ENCODE assay signal across 8 mouse cellular contexts in genomic region chr13:71104419-71105228, GRCm38 (mm10).
A peak's percentile ranks its signal among the peaks of the same experiment; 100 is the strongest.
DNase-seq lines count a peak whose midpoint lies in the region; ATAC-seq and TF ChIP-seq lines count a peak whose summit lies in the region.

No protein-coding gene starts in this region.

- TF ChIP-seq CTCF in cerebellum, adult 2 months (IDR thresholded peaks at IDR 0.05; ENCODE audit: borderline replicate concordance, insufficient read depth, low read depth, low read length) = no peak
- TF ChIP-seq CTCF in small intestine, adult 2 months (IDR thresholded peaks at IDR 0.05; ENCODE audit: extremely low read depth, insufficient read length, insufficient replicate concordance, low read depth, low read length) = no peak

- DNase-seq in cerebellum, adult 2 months = no peak
- no peak for DNase-seq in cerebellum, adult 9-11 months
- no peak for DNase-seq in lung, postnatal 10 days
- DNase-seq in limb, embryonic 11.5 days (ENCODE audit: low spot score) = no peak
- no peak for DNase-seq in cerebellum, adult 18-20 months
- no peak for DNase-seq in left cerebral cortex, adult 9 months (ENCODE audit: low spot score in 2 of 2)

- no peak for ATAC-seq in lung, embryonic 15.5 days (ENCODE audit: borderline replicate concordance, extremely low read depth, low FRiP score, low TSS enrichment)
- ATAC-seq in limb, embryonic 11.5 days (ENCODE audit: insufficient number of reproducible peaks, low FRiP score, low TSS enrichment, low read depth) = no peak

- no peak overlapping the region for H3K27ac ChIP-seq in cerebellum, adult 2 months (ENCODE audit: insufficient read depth, low read length)
- no peak overlapping the region for H3K27ac ChIP-seq in lung, embryonic 15.5 days
- H3K27ac ChIP-seq in limb, embryonic 11.5 days (replicated peaks; ENCODE audit: low read depth, low read length) = no peak overlapping the region
- H3K27ac ChIP-seq in small intestine, adult 2 months (ENCODE audit: insufficient read depth, low read depth, low read length) = no peak overlapping the region

- peak overlapping the region; percentile 35 for H3K4me3 ChIP-seq in cerebellum, adult 2 months (replicated peaks; ENCODE audit: insufficient read depth, low read depth, low read length)
- H3K4me3 ChIP-seq in lung, embryonic 15.5 days = peak overlapping the region; percentile 26
- H3K4me3 ChIP-seq in limb, embryonic 11.5 days (ENCODE audit: low read depth, low read length) = no peak overlapping the region
- 0 out of 2 replicates have a peak overlapping the region, but pooled peaks have one; percentile 4 for H3K4me3 ChIP-seq in small intestine, adult 2 months (ENCODE audit: low read depth, low read length)

- no peaks in the 10 kb centered on the region for H3K27me3 ChIP-seq in cerebellum, adult 2 months (ENCODE audit: control insufficient read depth, insufficient read depth, low read length)
- no peaks in the 10 kb centered on the region for H3K27me3 ChIP-seq in lung, embryonic 15.5 days
- 0 out of 2 replicates have a peak, but pooled peaks cover 3% of the 10 kb centered on the region for H3K27me3 ChIP-seq in limb, embryonic 11.5 days (ENCODE audit: control insufficient read depth, insufficient read depth, low read length)
- H3K27me3 ChIP-seq in small intestine, adult 2 months (ENCODE audit: control insufficient read depth, insufficient read depth, low read length) = no peaks in the 10 kb centered on the region

- no peaks in the 10 kb centered on the region for H3K4me1 ChIP-seq in cerebellum, adult 2 months (ENCODE audit: control insufficient read depth, insufficient read depth, low read length)
- H3K4me1 ChIP-seq in lung, embryonic 15.5 days = peaks cover 9% of the 10 kb centered on the region; the same call in 1 of the 2 replicates
- no peaks in the 10 kb centered on the region for H3K4me1 ChIP-seq in limb, embryonic 11.5 days (ENCODE audit: control insufficient read depth, insufficient read depth, low read length)
- no peaks in the 10 kb centered on the region for H3K4me1 ChIP-seq in small intestine, adult 2 months (ENCODE audit: control insufficient read depth, insufficient read depth, insufficient read length, low read length)

- peak overlapping the region; percentile 56 for H3K4me2 ChIP-seq in lung, embryonic 15.5 days
- H3K4me2 ChIP-seq in limb, embryonic 11.5 days (ENCODE audit: low read depth, severe bottlenecking) = peak overlapping the region; percentile 33

- H3K9ac ChIP-seq in lung, embryonic 15.5 days = no peak overlapping the region
- no peak overlapping the region for H3K9ac ChIP-seq in limb, embryonic 11.5 days (ENCODE audit: low read length)

- no peak for TF ChIP-seq POLR2A in cerebellum, adult 2 months (IDR thresholded peaks at IDR 0.05; ENCODE audit: borderline replicate concordance, insufficient read depth, low read length)
- TF ChIP-seq POLR2A in small intestine, adult 2 months (IDR thresholded peaks at IDR 0.05; ENCODE audit: low read depth, low read length) = no peak

- H3K9me3 ChIP-seq in lung, embryonic 15.5 days = no peaks in the 10 kb centered on the region
- H3K9me3 ChIP-seq in limb, embryonic 11.5 days (ENCODE audit: control insufficient read depth, low read length) = no peaks in the 10 kb centered on the region

- WGBS in cerebellum, adult 2 months = 5% methylated on average over 22 of the region's 22 CpGs
- 27% methylated on average over 22 of the region's 22 CpGs for WGBS in lung, embryonic 15.5 days
- 31% methylated on average over 22 of the region's 22 CpGs for WGBS in limb, embryonic 11.5 days
- WGBS in small intestine, adult 2 months = 33% methylated on average over 22 of the region's 22 CpGs

- no peaks in the 10 kb centered on the region for H3K36me3 ChIP-seq in lung, embryonic 15.5 days
- no peaks in the 10 kb centered on the region for H3K36me3 ChIP-seq in limb, embryonic 11.5 days (ENCODE audit: control insufficient read depth, insufficient read depth, low read length)
- no peaks in the 10 kb centered on the region for H3K36me3 ChIP-seq in small intestine, adult 2 months (ENCODE audit: control insufficient read depth, insufficient read depth, low read length)
